Mouse (Mus musculus) natural killer cell, adult 2 months (primary cell): ENCODE results near the gene Gmfb.
"Not testable (repeated sequence)": the region's sequence is repeated elsewhere in the genome, so short reads cannot be mapped to it uniquely, and the experiment has no call there.

Experiments
- DNase-seq, 2 experiments: peaks; one replicate each; pipeline ENCODE4 v3.0.0; 2022; ENCODE audit warnings: low spot score in 2 of 2

Gmfb gene

DNA sequence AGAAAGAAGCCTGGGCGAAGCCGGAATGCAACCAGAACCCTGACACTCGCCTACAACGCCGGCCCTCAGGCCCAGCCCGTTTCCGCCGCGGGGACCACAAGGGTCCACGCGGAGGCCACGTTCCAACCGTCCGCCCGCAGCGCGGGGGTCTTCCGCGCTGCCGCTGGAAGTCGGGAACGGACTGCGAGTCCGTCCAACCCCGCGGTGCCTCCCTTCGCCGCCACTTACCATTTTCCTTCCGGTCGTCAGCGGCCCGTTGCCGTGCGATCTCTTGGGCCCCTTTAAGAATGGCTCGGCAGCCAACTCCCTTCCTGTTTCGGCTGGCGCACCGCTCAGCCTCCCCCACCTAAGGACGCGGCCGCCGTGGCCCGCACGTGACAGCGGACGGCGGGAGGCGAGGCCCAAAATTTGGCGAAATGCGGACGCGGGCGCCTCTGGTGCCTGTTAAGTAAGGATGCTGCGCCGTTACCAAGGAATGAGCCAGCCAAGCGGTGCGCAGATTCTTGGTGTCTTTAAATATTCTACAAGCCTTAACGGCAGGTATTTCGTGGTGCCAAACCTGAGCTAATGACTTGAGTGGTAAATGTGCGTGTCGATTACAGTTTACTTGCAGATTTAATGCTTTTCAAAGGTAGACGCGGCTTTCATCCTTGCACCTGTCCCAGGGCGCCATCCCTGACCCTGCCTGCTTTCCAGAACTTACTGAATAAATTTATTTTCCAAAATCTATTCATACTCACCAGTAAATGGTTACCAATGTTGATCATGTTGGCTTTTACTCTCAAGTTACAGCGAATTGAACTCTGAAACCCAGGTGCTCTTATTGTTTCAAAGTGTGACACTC lies at the start of gene Gmfb:
Gene Gmfb (minus strand): TSS at position 370 of the 844 bp plus-strand sequence.
- DNase-seq: peak; percentile 89 to 94

DNA sequence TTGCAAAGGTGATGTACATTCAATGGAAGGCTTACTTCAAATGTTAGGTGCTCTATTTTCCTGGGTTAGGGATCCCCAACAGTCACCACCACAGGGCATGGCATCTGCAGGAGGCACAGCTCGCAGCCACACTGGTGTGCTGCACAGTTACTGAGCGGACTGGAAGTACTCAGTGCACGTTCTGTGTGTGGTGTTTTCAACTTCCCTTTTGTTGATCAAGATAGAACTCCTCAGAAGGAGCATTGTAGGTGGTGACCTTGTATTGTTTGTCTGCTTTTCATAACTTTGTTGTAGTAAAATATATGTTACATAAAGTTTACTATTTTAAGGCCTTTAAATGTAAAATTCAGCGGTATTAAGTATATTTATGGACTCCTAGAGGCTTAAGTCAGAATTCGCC lies 40.9 kb upstream of the Gmfb start:
- no peak for DNase-seq

DNA sequence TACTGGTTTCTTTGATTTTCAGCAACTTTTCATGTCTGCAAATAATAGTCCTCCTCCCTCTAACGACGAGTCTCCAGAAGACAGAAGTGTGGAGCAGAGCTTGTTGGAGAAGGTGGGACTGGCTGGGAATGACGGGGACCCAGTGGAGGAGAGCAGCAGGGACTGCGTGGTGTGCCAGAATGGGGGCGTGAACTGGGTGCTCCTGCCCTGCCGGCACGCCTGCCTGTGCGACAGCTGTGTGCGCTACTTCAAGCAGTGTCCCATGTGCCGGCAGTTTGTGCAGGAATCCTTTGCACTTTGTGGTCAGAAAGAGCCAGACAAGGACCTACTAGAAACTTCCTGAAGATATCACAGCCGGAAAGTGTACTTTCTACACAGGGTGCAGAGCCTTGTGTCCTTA lies 31.6 kb upstream of the Gmfb start:
- DNase-seq: no peak

DNA sequence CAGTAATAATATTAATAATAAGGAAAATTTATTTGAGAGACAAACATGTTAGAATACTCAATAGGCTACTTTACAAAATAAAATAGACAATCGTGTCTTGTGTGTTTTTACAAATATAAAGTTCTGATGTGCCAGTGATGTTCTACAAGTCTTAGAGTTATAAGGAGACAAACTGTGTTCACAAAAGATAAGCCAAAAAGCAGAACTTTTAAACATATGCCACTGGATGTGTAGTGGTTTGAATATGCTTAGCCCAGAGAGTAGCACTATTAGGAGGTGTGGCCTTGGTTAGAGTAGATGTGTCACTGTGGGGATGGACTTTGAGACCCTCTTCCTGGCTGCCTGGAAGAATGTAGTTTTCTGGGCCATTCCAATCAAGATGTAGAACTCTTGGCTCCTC lies 27.7 kb upstream of the Gmfb start:
- DNase-seq: no peak

DNA sequence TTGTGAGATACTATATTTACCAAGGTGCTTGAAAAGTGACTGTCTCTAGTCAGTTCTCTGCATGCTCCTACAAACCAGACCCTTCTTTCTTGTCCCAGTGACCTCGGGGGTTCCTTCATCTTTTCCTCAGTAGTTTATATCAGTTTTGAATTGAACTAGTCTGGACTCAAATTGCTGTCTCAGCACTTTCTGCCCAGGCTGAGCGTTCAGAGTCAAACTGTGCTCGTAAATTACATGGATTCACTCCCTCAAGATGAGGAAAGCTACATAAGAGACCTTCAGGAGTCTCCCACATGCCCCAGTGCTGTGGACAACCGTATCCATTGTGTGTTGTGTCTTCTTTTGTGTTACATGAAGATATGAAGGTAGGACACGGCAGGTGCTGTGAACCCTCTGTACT lies 26.7 kb upstream of the Gmfb start:
- no peak for DNase-seq

DNA sequence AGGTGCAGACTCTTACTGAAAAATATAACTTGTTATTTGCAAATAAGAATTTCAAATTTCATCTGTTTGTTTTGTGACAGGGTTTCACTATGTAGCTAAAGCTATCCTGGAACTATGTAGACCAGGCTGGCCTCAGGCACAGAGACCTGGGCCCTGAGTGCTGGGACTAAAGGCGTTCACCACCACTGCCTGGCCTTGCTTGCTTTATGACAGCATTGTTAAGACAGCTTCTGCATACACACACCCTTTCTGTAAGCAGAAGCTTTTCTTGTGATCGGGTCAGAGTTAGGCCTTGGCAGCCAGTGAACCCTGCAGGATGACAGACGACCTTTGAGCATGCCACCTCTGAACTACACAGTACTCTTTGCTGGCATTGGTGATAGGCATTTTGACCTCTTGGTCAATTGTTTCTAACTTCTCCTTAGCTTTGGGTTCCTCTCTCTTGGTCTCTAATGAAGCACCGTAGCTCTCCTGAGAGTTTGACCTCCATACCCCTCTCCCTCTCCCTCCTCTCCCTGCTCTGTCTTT lies 26.1 kb upstream of the Gmfb start:
- DNase-seq: no peak

DNA sequence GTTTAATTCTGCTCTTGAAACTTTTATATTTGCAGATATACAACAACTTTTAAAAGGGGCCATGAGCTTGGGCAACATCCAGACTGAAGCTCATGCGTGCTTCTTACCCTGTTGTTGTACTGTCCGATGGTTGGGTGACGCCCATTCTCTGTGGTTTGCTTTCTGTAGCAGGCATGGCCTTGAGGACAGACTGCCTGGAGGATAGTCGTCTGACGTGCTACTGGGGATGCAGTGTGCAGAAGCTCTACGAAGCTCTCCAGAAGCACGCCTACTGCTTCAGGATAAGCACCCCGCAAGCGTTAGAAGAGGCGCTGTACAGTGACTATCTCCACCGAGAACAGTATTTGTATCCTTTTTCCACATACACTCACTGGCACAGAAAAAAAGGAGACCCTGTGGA lies 23.7 kb upstream of the Gmfb start:
- DNase-seq: no peak

DNA sequence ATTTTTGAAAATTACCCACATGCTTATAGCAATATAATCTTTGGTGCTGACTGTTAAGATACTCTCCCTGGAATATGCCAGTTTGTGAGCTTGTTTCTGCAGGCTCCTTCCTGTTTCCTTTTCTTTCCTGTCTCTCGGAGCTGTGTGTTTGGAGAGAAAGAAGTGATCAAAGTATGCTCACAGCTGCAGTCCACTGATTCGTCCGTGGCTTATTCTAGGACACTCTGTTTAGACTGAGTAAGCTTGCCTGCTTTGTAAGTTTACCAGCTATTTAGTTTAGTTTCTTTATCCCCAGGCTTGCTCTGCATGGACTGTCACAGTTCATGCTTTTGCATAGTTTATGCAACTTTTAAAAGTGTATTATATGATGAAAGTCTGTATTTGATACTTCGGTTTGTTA lies 17.3 kb upstream of the Gmfb start:
- no peak for DNase-seq

DNA sequence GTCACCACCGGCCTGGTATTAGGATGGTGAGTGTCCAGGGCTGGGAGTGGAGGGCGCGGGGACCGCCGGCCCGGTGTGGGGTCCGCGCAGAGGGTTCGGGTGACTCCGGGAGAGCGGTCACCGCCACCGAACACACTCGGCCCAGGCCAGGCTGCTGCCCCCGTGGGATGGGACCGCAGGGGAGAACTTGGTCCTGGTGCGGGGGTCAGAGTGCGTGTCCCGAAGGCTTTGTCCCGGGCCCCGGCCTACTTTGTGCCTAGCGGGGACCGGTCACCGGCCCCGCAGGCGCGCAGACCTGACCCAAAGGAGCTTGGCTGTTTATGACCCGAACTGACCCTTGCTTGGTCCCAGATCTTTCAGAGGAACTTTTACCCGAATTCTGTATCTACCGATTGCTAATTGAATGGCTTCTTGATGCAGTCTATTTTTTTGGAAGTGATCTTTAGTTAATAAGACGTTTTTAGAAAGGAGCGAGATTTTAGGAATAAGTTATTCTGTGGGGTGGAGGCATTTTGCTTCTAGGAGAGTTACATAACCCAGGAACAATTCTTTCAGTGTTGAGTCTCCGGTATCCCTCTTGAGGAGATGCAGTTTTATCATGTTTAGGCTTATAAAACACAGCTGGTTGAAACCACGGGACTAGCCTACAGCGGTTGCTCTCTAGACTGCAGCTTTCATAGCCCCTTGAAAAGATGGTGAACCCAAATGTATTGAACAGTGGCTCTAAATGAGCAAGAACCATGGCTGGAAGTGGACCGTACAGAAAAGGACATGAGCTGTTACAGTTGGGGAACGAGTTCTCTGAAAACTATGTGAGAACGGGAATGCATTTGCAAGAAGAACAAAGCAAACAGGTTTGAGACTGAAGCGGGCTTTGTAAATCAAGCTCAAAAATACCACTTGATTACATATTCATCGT lies 10.6 kb upstream of the Gmfb start:
- no peak for DNase-seq

DNA sequence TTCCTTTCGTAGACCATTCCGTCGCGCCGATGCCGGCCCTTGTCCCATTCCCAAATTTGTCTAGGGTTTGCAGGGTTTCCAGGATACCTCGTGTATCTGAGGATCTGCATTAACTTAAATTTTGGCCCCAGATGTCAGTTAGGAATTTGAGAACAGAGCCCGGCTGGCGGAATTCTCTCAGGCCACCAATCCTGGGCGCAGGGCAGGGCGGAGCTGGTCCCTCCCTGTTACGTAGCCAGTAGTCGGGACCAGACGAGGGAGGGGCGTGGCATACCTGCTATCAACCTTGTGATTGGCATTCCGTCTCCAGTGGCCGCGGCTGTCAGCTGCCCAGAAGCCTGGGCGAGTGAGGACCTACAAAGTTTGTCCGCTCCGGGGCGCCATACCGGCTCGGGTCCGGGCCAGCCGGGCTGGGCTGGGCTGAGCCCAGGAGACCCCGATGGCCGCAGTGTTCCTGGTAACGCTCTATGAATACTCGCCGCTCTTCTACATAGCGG lies 9.8 kb upstream of the Gmfb start, which contains the start of gene Cgrrf1:
Gene Cgrrf1 (plus strand): TSS at position 289 of the 497 bp plus-strand sequence.
- peak; percentile 92 to 93 for DNase-seq

DNA sequence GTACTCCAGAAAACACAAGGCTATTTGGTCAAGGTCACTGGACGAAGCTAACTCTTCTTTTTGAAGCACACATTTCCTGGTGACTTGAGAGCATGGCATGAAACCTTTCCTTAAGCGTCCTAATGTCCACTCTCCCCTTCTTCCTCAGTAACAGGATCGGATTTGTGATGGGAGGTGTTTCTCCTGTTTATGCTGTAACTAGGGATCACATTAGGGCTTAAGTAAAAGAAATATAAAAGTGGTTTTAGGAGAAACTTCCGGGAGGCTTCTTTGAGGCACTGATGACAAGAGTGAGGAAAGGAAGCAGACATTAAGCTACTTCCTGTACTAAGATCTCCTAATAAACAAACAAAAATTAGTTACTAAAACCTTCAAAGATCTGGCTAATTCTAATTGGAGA lies 9.3 kb upstream of the Gmfb start:
- DNase-seq: no peak

DNA sequence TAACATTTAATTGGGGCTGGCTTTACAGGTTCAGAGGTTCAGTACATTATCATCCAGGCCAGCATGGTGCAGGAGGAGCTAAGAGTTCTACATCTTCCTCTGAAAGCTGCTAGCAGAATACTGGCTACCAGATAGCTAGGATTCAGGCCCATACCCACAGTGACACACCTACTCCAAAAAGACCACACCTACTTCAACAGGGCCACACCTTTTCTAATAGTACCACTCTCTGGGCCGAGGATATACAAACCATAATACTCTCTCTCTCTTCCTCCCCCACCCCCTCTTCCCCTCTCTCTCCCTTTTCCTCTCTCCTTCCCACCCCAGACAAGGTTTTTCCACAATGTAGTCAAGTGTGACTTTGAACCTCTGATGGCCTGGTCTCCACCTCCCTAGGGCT lies 5.4 kb upstream of the Gmfb start:
- DNase-seq: no peak

DNA sequence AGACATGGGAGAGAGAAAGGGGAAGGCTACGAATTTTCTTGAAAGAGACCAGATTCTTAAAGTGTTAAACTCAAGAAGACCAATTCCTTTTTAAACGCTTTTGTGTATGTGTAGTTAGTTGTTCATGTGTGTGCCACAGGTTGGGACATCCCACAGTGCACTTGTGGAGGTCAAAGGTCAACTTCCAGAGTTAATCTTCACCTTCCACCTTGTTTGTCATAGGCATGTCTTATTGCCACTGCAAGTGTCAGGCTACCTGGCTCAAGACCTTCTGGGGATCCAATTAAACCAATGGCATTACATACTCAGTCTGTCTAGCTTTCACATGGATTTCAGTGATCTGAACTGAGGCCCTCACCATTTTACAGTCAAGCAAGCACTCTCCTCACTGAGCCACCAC lies 2.0 kb upstream of the Gmfb start:
- no peak for DNase-seq

DNA sequence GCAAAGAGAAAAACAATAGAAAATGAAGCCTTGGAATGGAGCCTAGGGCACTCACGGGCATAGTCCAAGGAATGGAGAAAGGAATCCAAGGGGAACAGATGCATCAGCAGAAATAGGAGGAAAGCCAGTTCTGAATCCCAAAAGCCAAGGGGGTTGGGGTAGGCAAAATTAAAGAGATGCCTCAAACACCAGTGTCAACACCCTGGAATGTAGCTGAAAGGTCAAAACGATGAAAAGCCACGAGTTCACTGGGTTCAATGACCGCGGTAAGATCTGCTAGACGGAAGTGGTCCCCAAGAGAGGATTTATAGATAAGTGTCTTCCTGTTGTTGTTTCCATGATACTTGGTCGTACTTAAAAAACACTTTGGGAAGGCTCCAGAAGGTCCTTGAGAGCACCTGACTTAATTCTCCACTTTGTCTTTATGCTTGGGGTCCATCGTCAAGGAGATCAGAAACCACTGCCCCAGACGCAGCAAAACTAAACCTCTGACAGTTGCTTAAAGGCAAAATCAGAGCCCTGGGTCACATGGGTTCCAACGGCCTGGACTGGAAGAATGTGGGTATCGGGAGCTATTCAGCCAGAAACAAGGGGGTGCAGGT lies 670 bp downstream of the Gmfb start:
- peak; percentile 46 to 60 for DNase-seq

DNA sequence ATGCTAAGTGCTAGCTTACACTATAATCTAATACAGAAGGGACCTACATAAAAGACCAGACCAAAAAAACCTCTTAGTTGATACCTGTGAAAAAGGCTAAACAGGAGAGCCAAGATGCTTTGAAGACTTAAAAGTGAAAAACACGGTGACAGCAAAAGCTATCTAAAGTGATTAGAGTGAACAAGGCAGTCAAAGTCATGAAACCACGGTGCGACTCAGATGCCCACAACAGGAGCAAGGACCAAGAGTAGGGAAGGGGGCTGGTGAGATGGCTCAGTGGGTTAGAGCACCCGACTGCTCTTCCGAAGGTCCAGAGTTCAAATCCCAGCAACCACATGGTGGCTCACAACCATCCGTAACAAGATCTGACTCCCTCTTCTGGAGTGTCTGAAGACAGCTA lies 2.1 kb downstream of the Gmfb start:
- not testable (repeated sequence) for DNase-seq

DNA sequence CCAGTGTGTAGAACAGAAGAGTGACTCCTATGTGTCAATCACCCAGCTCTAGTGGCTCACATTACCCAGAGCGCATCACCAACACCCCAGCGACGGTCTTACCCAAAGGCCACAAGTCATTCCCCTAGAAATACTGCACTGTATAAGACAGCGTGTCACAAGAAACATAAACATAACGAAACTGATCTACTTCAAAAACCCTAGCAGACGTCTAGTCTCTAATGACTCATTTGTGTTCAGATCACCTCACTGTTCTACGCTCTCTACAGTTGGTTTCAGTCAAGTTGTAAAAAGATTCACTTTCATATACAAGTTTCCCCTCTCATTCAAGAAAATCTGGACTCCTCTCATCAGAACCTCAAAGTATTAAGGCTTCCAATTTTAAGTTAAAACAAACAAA lies 3.3 kb downstream of the Gmfb start:
- no peak for DNase-seq

DNA sequence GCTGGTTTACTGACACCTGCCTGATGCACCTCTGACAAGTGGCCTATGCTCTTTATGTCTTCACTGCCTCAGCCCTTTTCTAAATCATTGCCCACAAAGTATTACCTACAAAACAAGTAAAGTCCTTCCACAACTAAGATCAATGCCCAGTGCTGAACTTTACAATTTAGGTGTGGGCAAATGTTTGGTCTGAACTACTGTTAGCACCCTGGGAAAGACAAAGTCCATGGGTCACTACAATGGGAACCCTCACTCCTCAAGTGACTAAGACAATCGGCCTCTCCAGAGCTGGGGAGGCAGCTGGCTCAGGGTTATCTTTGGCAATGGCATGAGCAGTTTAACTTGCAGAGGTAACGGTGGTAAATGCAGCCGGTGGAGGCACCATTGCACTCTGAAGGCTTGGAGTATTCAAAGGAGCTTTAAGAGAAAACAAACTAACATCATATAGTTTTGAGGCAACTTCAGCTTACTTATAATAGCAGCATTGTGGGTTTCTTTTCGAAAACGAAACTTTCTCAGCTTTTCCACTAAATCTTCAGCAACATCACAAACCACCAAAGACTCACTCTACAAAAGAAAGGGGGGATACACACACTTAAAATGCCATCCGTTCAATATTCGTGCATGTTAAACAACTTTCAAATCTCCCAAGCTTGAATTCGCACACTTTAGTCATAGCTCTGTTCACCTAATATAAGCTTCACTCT lies 5.0 kb downstream of the Gmfb start:
- no peak for DNase-seq

DNA sequence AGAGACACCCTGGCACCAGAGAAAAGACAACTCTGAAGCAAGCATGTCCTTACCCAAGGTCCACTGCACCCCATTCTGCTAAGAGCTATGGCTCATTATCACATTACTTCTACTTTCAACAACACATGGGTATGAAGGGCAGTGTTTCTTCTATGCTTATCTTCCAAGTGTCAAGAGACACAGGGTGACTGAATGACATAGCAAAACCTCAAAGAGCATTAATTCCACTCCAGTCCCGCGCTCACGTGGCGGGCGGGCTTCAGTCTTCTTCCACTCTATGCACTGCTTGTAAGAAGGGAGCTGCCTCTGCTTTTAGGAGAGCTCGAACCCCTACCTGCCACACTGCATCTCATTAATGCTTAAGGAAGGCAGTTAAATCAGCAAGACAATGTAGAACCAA lies 6.4 kb downstream of the Gmfb start:
- no peak for DNase-seq

DNA sequence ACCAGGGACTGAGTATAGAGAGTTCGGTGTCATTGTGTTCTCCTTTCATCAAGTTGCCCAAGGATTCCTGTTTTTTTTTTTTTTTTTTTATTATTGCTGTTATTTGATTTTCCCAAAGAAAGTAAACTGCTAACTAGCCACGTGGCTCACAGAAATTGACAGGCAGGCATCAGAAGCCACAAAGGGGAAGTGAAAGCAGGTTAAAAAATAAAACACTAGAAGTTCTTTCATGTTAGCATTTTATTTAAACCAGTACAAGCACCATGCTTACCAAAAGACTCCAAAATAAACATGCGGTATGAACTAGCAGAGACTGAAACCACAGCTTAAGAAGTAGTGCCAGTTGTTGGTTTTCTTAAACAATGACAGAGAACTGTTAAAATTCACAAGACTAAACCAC lies 14.1 kb downstream of the Gmfb start:
- no peak for DNase-seq

DNA sequence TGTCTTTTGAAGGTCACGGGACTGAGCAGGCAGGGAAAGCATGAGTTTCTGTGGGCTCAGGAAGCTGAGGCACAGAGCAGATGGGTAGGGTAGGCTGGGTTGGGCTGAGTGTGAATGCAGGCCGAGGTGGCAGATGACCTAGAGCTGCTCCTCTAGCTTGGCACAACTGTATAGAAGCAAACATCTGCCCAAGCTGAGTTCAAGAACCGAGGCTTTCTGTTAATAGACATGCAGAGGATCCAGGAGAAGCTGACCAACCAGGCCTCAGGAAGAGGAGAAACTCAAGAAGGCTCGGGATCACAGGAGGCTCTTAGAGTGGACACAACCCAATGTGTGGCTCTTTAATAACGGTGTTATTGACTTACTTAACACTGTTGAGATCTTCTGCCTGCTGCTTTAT lies 15.9 kb downstream of the Gmfb start:
- DNase-seq: no peak

DNA sequence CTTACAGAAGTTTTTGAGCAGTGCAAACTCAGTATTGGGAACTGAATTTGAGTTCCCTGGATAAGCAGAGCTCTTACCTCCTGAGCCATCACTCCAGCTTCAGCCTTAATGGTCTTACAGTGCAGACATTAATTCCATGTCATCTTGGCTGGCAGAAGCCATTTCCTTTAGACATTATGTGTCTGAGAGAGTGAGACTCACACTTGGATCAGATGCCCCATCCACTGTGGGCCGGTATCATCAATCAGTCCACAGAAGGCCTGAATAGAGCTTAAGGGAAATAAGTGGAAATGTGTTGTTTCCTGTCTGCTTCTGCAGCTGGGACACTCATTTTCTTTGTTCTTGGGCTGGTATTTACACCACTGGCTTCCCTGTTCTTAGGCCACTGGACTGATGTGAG lies 18.3 kb downstream of the Gmfb start:
- no peak for DNase-seq
